Mouse (Mus musculus) hindbrain, embryonic 11.5 days (tissue): Measurements from ENCODE around the gene 4932438H23Rik. TPM values are rescaled to one million over a fixed set of nuclear protein-coding genes. Genes with fewer than 3 reads are reported as not detected.

Experiments
- ATAC-seq: fragments of 200-750 bp; cut with Nextera tagmentation; 2 replicates; pipeline ENCODE4 v1.8.0; 2017; ENCODE audit warnings: mild to moderate bottlenecking, moderate TSS enrichment, moderate library complexity; ENCODE audit not compliant: low FRiP score
- DNase-seq: peaks from one replicate; pipeline ENCODE4 v3.0.0-alpha.2; 2015; ENCODE audit warnings: low spot score
- H3K27ac ChIP-seq: fragments of 300-500 bp; sonication (generic); 2 replicates; pipeline ENCODE4 v1.5.1; 2014; ENCODE audit warnings: mild to moderate bottlenecking, low read depth, low read length
- H3K27me3 ChIP-seq: fragments of 300-500 bp; sonication (generic); 2 replicates; pipeline ENCODE4 v1.6.1; 2014; ENCODE audit warnings: mild to moderate bottlenecking, low read length, moderate library complexity, mixed read lengths; ENCODE audit not compliant: control insufficient read depth, insufficient read depth
- H3K36me3 ChIP-seq: fragments of 300-500 bp; sonication (generic); 2 replicates; pipeline ENCODE4 v1.6.1; 2014; ENCODE audit warnings: mild to moderate bottlenecking, low read length, moderate library complexity, mixed read lengths; ENCODE audit not compliant: control insufficient read depth, insufficient read depth
- H3K4me1 ChIP-seq: fragments of 300-500 bp; sonication (generic); replicated peaks from 2 replicates; pipeline ENCODE4 v1.6.1; 2014; ENCODE audit warnings: low read length, mixed read lengths; ENCODE audit not compliant: control insufficient read depth, insufficient read depth
- H3K4me2 ChIP-seq: fragments of 300-500 bp; sonication (generic); replicated peaks from 2 replicates; pipeline ENCODE4 v1.6.1; 2014; ENCODE audit warnings: mild to moderate bottlenecking, low read depth, low read length
- H3K4me3 ChIP-seq: fragments of 300-500 bp; sonication (generic); 2 replicates; pipeline ENCODE4 v1.5.1; 2014; ENCODE audit warnings: low read depth, low read length
- H3K9ac ChIP-seq: fragments of 300-500 bp; sonication (generic); 2 replicates; pipeline ENCODE4 v1.6.1; 2014; ENCODE audit warnings: low read depth, low read length
- H3K9me3 ChIP-seq: fragments of 300-500 bp; sonication (generic); 2 replicates; pipeline ENCODE4 v1.6.1; 2016; ENCODE audit warnings: low read length; ENCODE audit not compliant: control insufficient read depth
- WGBS: fragments of 180-500 bp; shearing (Covaris S2); extraction: QIAGEN DNeasy Blood & Tissue Kit; methylation state at CpG from one replicate; pipeline ENCODE4 v1.1.7; 2014; 5-methylcytosine and 5-hydroxymethylcytosine counted together
- polyA plus RNA-seq: library from polyadenylated mRNA; unstranded; fragments of >200 nt; fragmentation: Nextera tagmentation; extraction: Ambion mirVana; gene quantifications from 2 replicates; pipeline ENCODE4 v1.2.1, GENCODE M21; 2014

Gene 4932438H23Rik
- polyA plus RNA-seq, 1 experiment from 2014 or later = 0.17 TPM

GRCm38 (mm10) chr16:91128431-91128830 lies 33.5 kb upstream of the 4932438H23Rik start:
- WGBS = 85% methylated on average over 4 of the region's 4 CpGs
- H3K4me1 ChIP-seq = no peaks in the 10 kb centered on the region
- H3K4me2 ChIP-seq = no peak overlapping the region
- no peak overlapping the region for H3K9ac ChIP-seq
- H3K27me3 ChIP-seq = no peaks in the 10 kb centered on the region; the same call in 1 of the 2 replicates
- H3K27ac ChIP-seq = no peak overlapping the region
- H3K4me3 ChIP-seq = no peak overlapping the region
- no peaks in the 10 kb centered on the region for H3K36me3 ChIP-seq
- no peaks in the 10 kb centered on the region for H3K9me3 ChIP-seq
- ATAC-seq (no peak), DNase-seq (no peak)

GRCm38 (mm10) chr16:91126734-91127524 lies 32.0 kb upstream of the 4932438H23Rik start:
- H3K4me2 ChIP-seq = no peak overlapping the region
- H3K9ac ChIP-seq = no peak overlapping the region
- H3K9me3 ChIP-seq = no peaks in the 10 kb centered on the region
- H3K4me3 ChIP-seq = no peak overlapping the region
- no peaks in the 10 kb centered on the region for H3K36me3 ChIP-seq
- DNase-seq (no peak), ATAC-seq (no peak)
- H3K27me3 ChIP-seq = no peaks in the 10 kb centered on the region
- no peak overlapping the region for H3K27ac ChIP-seq
- WGBS = 82% methylated on average over 8 of the region's 8 CpGs
- H3K4me1 ChIP-seq = no peaks in the 10 kb centered on the region

- H3K27me3 ChIP-seq = no peaks in the 10 kb centered on the region
- no peaks in the 10 kb centered on the region for H3K36me3 ChIP-seq
- no peaks in the 10 kb centered on the region for H3K4me1 ChIP-seq
- H3K9me3 ChIP-seq = no peaks in the 10 kb centered on the region
- H3K4me2 ChIP-seq = no peak overlapping the region
- DNase-seq (no peak), ATAC-seq (no peak)
- no peak overlapping the region for H3K4me3 ChIP-seq
- no peak overlapping the region for H3K9ac ChIP-seq
- 83% methylated on average over 3 of the region's 3 CpGs for WGBS
- H3K27ac ChIP-seq = no peak overlapping the region
These were observed 29.3 kb upstream of the 4932438H23Rik start for GRCm38 (mm10) chr16:91124256-91124655.

- WGBS = 81% methylated on average over 1 of the region's 1 CpGs
- ATAC-seq = no peak
- no peak for DNase-seq
- Histone ChIP-seq H3K27me3 (no peaks in the 10 kb centered on the region), H3K9ac (no peak overlapping the region), H3K4me1 (no peaks in the 10 kb centered on the region), H3K9me3 (no peaks in the 10 kb centered on the region), H3K4me2 (no peak overlapping the region), H3K36me3 (no peaks in the 10 kb centered on the region), H3K4me3 (no peak overlapping the region), H3K27ac (no peak overlapping the region)
These were observed 28.9 kb upstream of the 4932438H23Rik start for GRCm38 (mm10) chr16:91123821-91124220.

- H3K27me3 ChIP-seq = no peaks in the 10 kb centered on the region
- ATAC-seq (no peak), DNase-seq (no peak)
- no peak overlapping the region for H3K9ac ChIP-seq
- no peaks in the 10 kb centered on the region for H3K4me1 ChIP-seq
- no peak overlapping the region for H3K4me2 ChIP-seq
- no peaks in the 10 kb centered on the region for H3K9me3 ChIP-seq
- H3K36me3 ChIP-seq = no peaks in the 10 kb centered on the region
- H3K4me3 ChIP-seq = no peak overlapping the region
- H3K27ac ChIP-seq = no peak overlapping the region
- 38% methylated on average over 6 of the region's 6 CpGs for WGBS
These were observed 25.0 kb upstream of the 4932438H23Rik start for GRCm38 (mm10) chr16:91119879-91120278.

- WGBS = 75% methylated on average over 7 of the region's 7 CpGs
- Histone ChIP-seq H3K4me3 (no peak overlapping the region), H3K9me3 (no peaks in the 10 kb centered on the region), H3K36me3 (no peaks in the 10 kb centered on the region), H3K4me2 (no peak overlapping the region), H3K27ac (no peak overlapping the region), H3K4me1 (no peaks in the 10 kb centered on the region), H3K9ac (no peak overlapping the region), H3K27me3 (no peaks in the 10 kb centered on the region)
- DNase-seq = no peak
- ATAC-seq = no peak
These were observed 21.8 kb upstream of the 4932438H23Rik start for GRCm38 (mm10) chr16:91116696-91117095.

GRCm38 (mm10) chr16:91116006-91116405 lies 21.1 kb upstream of the 4932438H23Rik start:
- ATAC-seq (no peak), DNase-seq (no peak)
- H3K9me3 ChIP-seq = no peaks in the 10 kb centered on the region
- WGBS = 86% methylated on average over 4 of the region's 4 CpGs
- no peak overlapping the region for H3K27ac ChIP-seq
- H3K4me3 ChIP-seq = no peak overlapping the region
- H3K4me2 ChIP-seq = no peak overlapping the region
- no peak overlapping the region for H3K9ac ChIP-seq
- H3K4me1 ChIP-seq = no peaks in the 10 kb centered on the region
- H3K36me3 ChIP-seq = no peaks in the 10 kb centered on the region
- no peaks in the 10 kb centered on the region for H3K27me3 ChIP-seq

- no peaks in the 10 kb centered on the region for H3K36me3 ChIP-seq
- H3K9me3 ChIP-seq = peaks cover 3% of the 10 kb centered on the region; the same call in 1 of the 2 replicates
- H3K27ac ChIP-seq = no peak overlapping the region
- WGBS = 66% methylated on average over 11 of the region's 11 CpGs
- ATAC-seq (no peak), DNase-seq (peak; percentile 14)
- no peak overlapping the region for H3K4me3 ChIP-seq
- H3K4me1 ChIP-seq = no peaks in the 10 kb centered on the region
- no peak overlapping the region for H3K9ac ChIP-seq
- H3K4me2 ChIP-seq = no peak overlapping the region
- no peaks in the 10 kb centered on the region for H3K27me3 ChIP-seq
These were observed 16.1 kb upstream of the 4932438H23Rik start for GRCm38 (mm10) chr16:91110999-91111535.

GRCm38 (mm10) chr16:91107608-91108007 lies 12.7 kb upstream of the 4932438H23Rik start:
- Histone ChIP-seq H3K4me1 (no peaks in the 10 kb centered on the region), H3K9me3 (peaks cover 3% of the 10 kb centered on the region; the same call in 1 of the 2 replicates), H3K36me3 (no peaks in the 10 kb centered on the region), H3K4me3 (no peak overlapping the region), H3K4me2 (no peak overlapping the region), H3K27ac (no peak overlapping the region), H3K27me3 (peaks cover 4% of the 10 kb centered on the region; the same call in 1 of the 2 replicates), H3K9ac (no peak overlapping the region)
- ATAC-seq (peak; percentile 51; the same call in 1 of the 2 replicates), DNase-seq (peak; percentile 39)
- 52% methylated on average over 11 of the region's 11 CpGs for WGBS
